10 mouse cellular contexts compared by ENCODE assay signal in genomic region chr9:37093086-37093485, GRCm38 (mm10). TPM values are rescaled to one million over a fixed set of nuclear protein-coding genes. Genes with fewer than 3 reads are reported as not detected.
DNase-seq lines count a peak whose midpoint lies in the region; ATAC-seq and TF ChIP-seq lines count a peak whose summit lies in the region.
"Had no signal": no experiment of that assay in that cellular context is flagged by ENCODE, and none has a peak within 500 bp of the region (broad histone marks: within the 10 kb centered on the region; RNA-seq: fewer than 3 reads in every experiment).

No protein-coding gene starts in this region.

- no peak for TF ChIP-seq EP300 in stomach, postnatal 0 days (optimal IDR thresholded peaks at IDR 0.05)
- TF ChIP-seq EP300 in liver, embryonic 14.5 days (IDR thresholded peaks at IDR 0.05; ENCODE audit: low read depth) = no peak
- no peak for TF ChIP-seq EP300 in lung, postnatal 0 days (IDR thresholded peaks at IDR 0.05)

- peak; percentile 73 for ATAC-seq in hindbrain, embryonic 11.5 days (ENCODE audit: low FRiP score)
- no peak for ATAC-seq in hindbrain, embryonic 14.5 days (ENCODE audit: low FRiP score)
- ATAC-seq in stomach, embryonic 14.5 days (ENCODE audit: insufficient number of reproducible peaks, insufficient read depth, low FRiP score, low read depth) = peak; percentile 46; the same call in 1 of the 2 replicates
- no peak for ATAC-seq in stomach, postnatal 0 days (ENCODE audit: low FRiP score, low TSS enrichment)
- peak; percentile 23; the same call in 1 of the 2 replicates for ATAC-seq in liver, embryonic 14.5 days (ENCODE audit: insufficient read depth)
- ATAC-seq in lung, postnatal 0 days = no peak

- DNase-seq in hindbrain, embryonic 11.5 days (ENCODE audit: low spot score) = peak; percentile 75
- DNase-seq in hindbrain, embryonic 14.5 days (ENCODE audit: low spot score) = no peak
- no peak for DNase-seq in stomach, postnatal 0 days (ENCODE audit: low spot score)
- peak in 2 of 3 experiments; percentile 4 to 7 for DNase-seq in liver, embryonic 14.5 days (ENCODE audit: low read depth in 3 of 3, low spot score in 3 of 3)
- DNase-seq in lung, postnatal 0 days (ENCODE audit: low spot score) = no peak
- no peak for DNase-seq in layer of hippocampus, adult 9-11 months
- DNase-seq in MN1 (ENCODE audit: low spot score) = no peak
- DNase-seq: gastrocnemius, postnatal 14 days; heart, postnatal 36 days had no signal

- no peak overlapping the region for H3K9ac ChIP-seq in hindbrain, embryonic 11.5 days (ENCODE audit: low read depth, low read length)
- no peak overlapping the region for H3K9ac ChIP-seq in hindbrain, embryonic 14.5 days
- no peak overlapping the region for H3K9ac ChIP-seq in stomach, embryonic 14.5 days (replicated peaks; ENCODE audit: low read depth, low read length)
- H3K9ac ChIP-seq in stomach, postnatal 0 days (ENCODE audit: low read length) = no peak overlapping the region
- H3K9ac ChIP-seq in liver, embryonic 14.5 days (replicated peaks) = no peak overlapping the region
- H3K9ac ChIP-seq in lung, postnatal 0 days (replicated peaks; ENCODE audit: low read depth) = no peak overlapping the region

- peak overlapping the region; percentile 67 for H3K27ac ChIP-seq in hindbrain, embryonic 11.5 days (ENCODE audit: low read depth, low read length)
- H3K27ac ChIP-seq in hindbrain, embryonic 14.5 days = no peak overlapping the region
- H3K27ac ChIP-seq in stomach, embryonic 14.5 days (ENCODE audit: low read length) = peak overlapping the region; percentile 52; the same call in 1 of the 2 replicates
- H3K27ac ChIP-seq in stomach, postnatal 0 days (replicated peaks) = no peak overlapping the region
- no peak overlapping the region for H3K27ac ChIP-seq in liver, embryonic 14.5 days
- no peak overlapping the region for H3K27ac ChIP-seq in lung, postnatal 0 days (ENCODE audit: low read length)

- peaks cover 21% of the 10 kb centered on the region for H3K4me1 ChIP-seq in hindbrain, embryonic 11.5 days (replicated peaks; ENCODE audit: control insufficient read depth, insufficient read depth, low read length)
- H3K4me1 ChIP-seq in hindbrain, embryonic 14.5 days (replicated peaks; ENCODE audit: control insufficient read depth, insufficient read depth, low read length) = peaks cover 33% of the 10 kb centered on the region
- peaks cover 13% of the 10 kb centered on the region; the same call in 1 of the 2 replicates for H3K4me1 ChIP-seq in stomach, embryonic 14.5 days (ENCODE audit: control insufficient read depth, insufficient read depth, low read length)
- H3K4me1 ChIP-seq in stomach, postnatal 0 days (replicated peaks; ENCODE audit: control insufficient read depth, insufficient read depth) = no peaks in the 10 kb centered on the region
- peaks cover 0 to 4% of the 10 kb centered on the region in 2 experiments; a peak in 1 of 4 replicates for H3K4me1 ChIP-seq in liver, embryonic 14.5 days (replicated peaks; ENCODE audit: control insufficient read depth in 2 of 2, insufficient read depth in 2 of 2, low read length in 1 of 2)
- H3K4me1 ChIP-seq in lung, postnatal 0 days (ENCODE audit: insufficient read depth, low read depth, low read length) = no peaks in the 10 kb centered on the region

- no peaks in the 10 kb centered on the region for H3K27me3 ChIP-seq in hindbrain, embryonic 11.5 days (ENCODE audit: control insufficient read depth, insufficient read depth, low read length)
- H3K27me3 ChIP-seq in hindbrain, embryonic 14.5 days (ENCODE audit: control insufficient read depth, insufficient read depth, low read length) = no peaks in the 10 kb centered on the region
- H3K27me3 ChIP-seq in stomach, embryonic 14.5 days (ENCODE audit: control insufficient read depth, insufficient read depth, low read length) = no peaks in the 10 kb centered on the region
- no peaks in the 10 kb centered on the region for H3K27me3 ChIP-seq in stomach, postnatal 0 days (ENCODE audit: control insufficient read depth, insufficient read depth, low read length)
- H3K27me3 ChIP-seq in liver, embryonic 14.5 days (ENCODE audit: control insufficient read depth, insufficient read depth, low read length) = no peaks in the 10 kb centered on the region
- no peaks in the 10 kb centered on the region for H3K27me3 ChIP-seq in lung, postnatal 0 days (replicated peaks; ENCODE audit: insufficient read depth, low read length)

- no peak overlapping the region for H3K4me3 ChIP-seq in hindbrain, embryonic 11.5 days (ENCODE audit: low read depth, low read length)
- H3K4me3 ChIP-seq in hindbrain, embryonic 14.5 days (replicated peaks; ENCODE audit: low read length) = no peak overlapping the region
- no peak overlapping the region for H3K4me3 ChIP-seq in stomach, embryonic 14.5 days (ENCODE audit: low read depth, low read length)
- no peak overlapping the region for H3K4me3 ChIP-seq in stomach, postnatal 0 days (ENCODE audit: low read depth, low read length)
- H3K4me3 ChIP-seq in liver, embryonic 14.5 days (ENCODE audit: insufficient read depth in 1 of 2, low read depth in 2 of 2, low read length in 2 of 2) = no peak overlapping the region
- H3K4me3 ChIP-seq in lung, postnatal 0 days (ENCODE audit: low read depth, low read length) = no peak overlapping the region

- TF ChIP-seq CTCF in stomach, postnatal 0 days (IDR thresholded peaks at IDR 0.05; ENCODE audit: low read depth) = no peak
- no peak for TF ChIP-seq CTCF in liver, embryonic 14.5 days (IDR thresholded peaks at IDR 0.05; ENCODE audit: low read depth)
- no peak for TF ChIP-seq CTCF in lung, postnatal 0 days (IDR thresholded peaks at IDR 0.05)

- WGBS in hindbrain, embryonic 11.5 days = under 1% methylated on average over 5 of the region's 5 CpGs
- WGBS in hindbrain, embryonic 14.5 days = 2% methylated on average over 5 of the region's 5 CpGs
- 6% methylated on average over 5 of the region's 5 CpGs for WGBS in stomach, embryonic 14.5 days
- 14% methylated on average over 5 of the region's 5 CpGs for WGBS in stomach, postnatal 0 days
- WGBS in liver, embryonic 14.5 days (ENCODE audit: insufficient replicate concordance) = 20% methylated on average over 5 of the region's 5 CpGs
- 12% methylated on average over 5 of the region's 5 CpGs for WGBS in lung, postnatal 0 days

- no peaks in the 10 kb centered on the region for H3K9me3 ChIP-seq in hindbrain, embryonic 11.5 days (ENCODE audit: control insufficient read depth, low read length)
- H3K9me3 ChIP-seq in hindbrain, embryonic 14.5 days (ENCODE audit: control insufficient read depth, low read length) = no peaks in the 10 kb centered on the region
- H3K9me3 ChIP-seq in stomach, embryonic 14.5 days (ENCODE audit: control insufficient read depth, low read depth, low read length) = no peaks in the 10 kb centered on the region
- no peaks in the 10 kb centered on the region for H3K9me3 ChIP-seq in stomach, postnatal 0 days (ENCODE audit: control insufficient read depth, low read length)
- H3K9me3 ChIP-seq in liver, embryonic 14.5 days (ENCODE audit: control insufficient read depth, low read length) = no peaks in the 10 kb centered on the region
- H3K9me3 ChIP-seq in lung, postnatal 0 days (ENCODE audit: low read length) = no peaks in the 10 kb centered on the region

- no peaks in the 10 kb centered on the region for H3K36me3 ChIP-seq in hindbrain, embryonic 11.5 days (ENCODE audit: control insufficient read depth, insufficient read depth, low read length)
- H3K36me3 ChIP-seq in hindbrain, embryonic 14.5 days (replicated peaks; ENCODE audit: control insufficient read depth, insufficient read depth) = no peaks in the 10 kb centered on the region
- no peaks in the 10 kb centered on the region for H3K36me3 ChIP-seq in stomach, embryonic 14.5 days (ENCODE audit: control insufficient read depth, insufficient read depth, low read length)
- no peaks in the 10 kb centered on the region for H3K36me3 ChIP-seq in stomach, postnatal 0 days (ENCODE audit: control insufficient read depth, insufficient read depth, low read length)
- no peaks in the 10 kb centered on the region for H3K36me3 ChIP-seq in liver, embryonic 14.5 days (replicated peaks; ENCODE audit: control insufficient read depth, insufficient read depth, low read depth)
- H3K36me3 ChIP-seq in lung, postnatal 0 days (ENCODE audit: insufficient read depth, low read length) = no peaks in the 10 kb centered on the region

- H3K4me2 ChIP-seq in hindbrain, embryonic 11.5 days (replicated peaks; ENCODE audit: low read depth, low read length) = no peak overlapping the region
- no peak overlapping the region for H3K4me2 ChIP-seq in hindbrain, embryonic 14.5 days (replicated peaks)
- no peak overlapping the region for H3K4me2 ChIP-seq in stomach, embryonic 14.5 days (replicated peaks; ENCODE audit: low read depth, low read length)
- H3K4me2 ChIP-seq in stomach, postnatal 0 days (replicated peaks; ENCODE audit: low read depth) = no peak overlapping the region
- no peak overlapping the region for H3K4me2 ChIP-seq in liver, embryonic 14.5 days (ENCODE audit: low read depth)
- no peak overlapping the region for H3K4me2 ChIP-seq in lung, postnatal 0 days (replicated peaks; ENCODE audit: low read depth, low read length)

RNA-seq across cellular contexts. Expression of gene Pknox2, which starts 54.1 kb away (rescaled TPM):
- polyA plus RNA-seq in hindbrain, embryonic 11.5 days (2014; fragmentation: Nextera tagmentation; extraction: Ambion mirVana) = 16.0 and 18.8 TPM in 2 replicates
- 25.1 and 25.8 TPM in 2 replicates for polyA plus RNA-seq in hindbrain, embryonic 14.5 days (2014; fragmentation: Nextera tagmentation; extraction: Ambion mirVana)
- 6.1 and 7.5 TPM in 2 replicates for polyA plus RNA-seq in stomach, embryonic 14.5 days (2014; fragmentation: Nextera tagmentation; extraction: Ambion mirVana)
- 2.4 and 3.3 TPM in 2 replicates for polyA plus RNA-seq in stomach, postnatal 0 days (2015; fragmentation: Nextera tagmentation; extraction: Ambion mirVana)
- polyA plus RNA-seq in liver, embryonic 14.5 days (2012; rRNA removed) = 0.16 and 0.18 TPM in 2 replicates
- 0.08 TPM in 1 of 2 replicates, not detected in the other for polyA plus RNA-seq in liver, embryonic 14.5 days (2014; fragmentation: Nextera tagmentation; extraction: Ambion mirVana)
- 11.1 and 11.7 TPM in 2 replicates for polyA plus RNA-seq in lung, postnatal 0 days (2015; fragmentation: Nextera tagmentation; extraction: Ambion mirVana)

Comparison
In these comparisons a context has a peak if more than half of its experiments do, and no peak if none do; other contexts are left out.
1. ATAC-seq: peak in hindbrain, embryonic 11.5 days (single experiment), stomach, embryonic 14.5 days (single experiment) and liver, embryonic 14.5 days (single experiment); none in hindbrain, embryonic 14.5 days (single experiment), stomach, postnatal 0 days (single experiment) and lung, postnatal 0 days (single experiment).
2. DNase-seq: peak in hindbrain, embryonic 11.5 days (single experiment) and liver, embryonic 14.5 days (2 of 3); none in hindbrain, embryonic 14.5 days (single experiment), stomach, postnatal 0 days (single experiment), lung, postnatal 0 days (single experiment), layer of hippocampus, adult 9-11 months (single experiment) and MN1 (single experiment).
3. H3K27ac ChIP-seq: peak in hindbrain, embryonic 11.5 days (single experiment) and stomach, embryonic 14.5 days (single experiment); none in hindbrain, embryonic 14.5 days (single experiment), stomach, postnatal 0 days (single experiment), liver, embryonic 14.5 days (single experiment) and lung, postnatal 0 days (single experiment).